Mouse (Mus musculus): Measurements from ENCODE around the gene Tnpo1.

Tnpo1 gene

GRCm38 (mm10) chr13:98926213-98926957 lies at the start of gene Tnpo1:
Gene Tnpo1 (minus strand): TSS chr13:98926384.
- in situ Hi-C loops (cut with MboI) = no loop called here

- in situ Hi-C loops (cut with MboI) = no loop called here
Measured at GRCm38 (mm10) chr13:98972090-98972489, 45.9 kb upstream of the Tnpo1 start.

- in situ Hi-C loops (cut with MboI) = no loop called here
Measured at GRCm38 (mm10) chr13:98971641-98972040, 45.5 kb upstream of the Tnpo1 start.

GRCm38 (mm10) chr13:98968517-98968916 lies 42.3 kb upstream of the Tnpo1 start:
- in situ Hi-C loops (cut with MboI) = no loop called here

- in situ Hi-C loops (cut with MboI) = no loop called here
Measured at GRCm38 (mm10) chr13:98967942-98968341, 41.8 kb upstream of the Tnpo1 start.

- in situ Hi-C loops (cut with MboI) = no loop called here
Measured at GRCm38 (mm10) chr13:98966583-98966982, 40.4 kb upstream of the Tnpo1 start.

- in situ Hi-C loops (cut with MboI) = no loop called here
Measured at GRCm38 (mm10) chr13:98963612-98964011, 37.4 kb upstream of the Tnpo1 start.

- in situ Hi-C loops (cut with MboI) = no loop called here
Measured at GRCm38 (mm10) chr13:98958177-98958576, 32.0 kb upstream of the Tnpo1 start.

- in situ Hi-C loops (cut with MboI) = no loop called here
Measured at GRCm38 (mm10) chr13:98956209-98956608, 30.0 kb upstream of the Tnpo1 start.

- in situ Hi-C loops (cut with MboI) = no loop called here
Measured at GRCm38 (mm10) chr13:98955676-98956075, 29.5 kb upstream of the Tnpo1 start.

GRCm38 (mm10) chr13:98955226-98955625 lies 29.0 kb upstream of the Tnpo1 start:
- in situ Hi-C loops (cut with MboI) = no loop called here

GRCm38 (mm10) chr13:98953830-98954229 lies 27.6 kb upstream of the Tnpo1 start:
- in situ Hi-C loops (cut with MboI) = no loop called here

- in situ Hi-C loops (cut with MboI) = no loop called here
Measured at GRCm38 (mm10) chr13:98951951-98952350, 25.8 kb upstream of the Tnpo1 start.

- in situ Hi-C loops (cut with MboI) = no loop called here
Measured at GRCm38 (mm10) chr13:98948146-98948545, 22.0 kb upstream of the Tnpo1 start.

- in situ Hi-C loops (cut with MboI) = no loop called here
Measured at GRCm38 (mm10) chr13:98946434-98946833, 20.2 kb upstream of the Tnpo1 start.

- in situ Hi-C loops (cut with MboI) = no loop called here
Measured at GRCm38 (mm10) chr13:98945908-98946307, 19.7 kb upstream of the Tnpo1 start.

GRCm38 (mm10) chr13:98945381-98945780 lies 19.2 kb upstream of the Tnpo1 start:
- in situ Hi-C loops (cut with MboI) = no loop called here

- in situ Hi-C loops (cut with MboI) = no loop called here
Measured at GRCm38 (mm10) chr13:98944620-98945081, 18.5 kb upstream of the Tnpo1 start.

GRCm38 (mm10) chr13:98942360-98942759 lies 16.2 kb upstream of the Tnpo1 start:
- in situ Hi-C loops (cut with MboI) = no loop called here

GRCm38 (mm10) chr13:98941829-98942343 lies 15.7 kb upstream of the Tnpo1 start:
- in situ Hi-C loops (cut with MboI) = no loop called here

- in situ Hi-C loops (cut with MboI) = no loop called here
Measured at GRCm38 (mm10) chr13:98937108-98937507, 10.9 kb upstream of the Tnpo1 start.

GRCm38 (mm10) chr13:98928908-98929307 lies 2.7 kb upstream of the Tnpo1 start:
- in situ Hi-C loops (cut with MboI) = no loop called here

GRCm38 (mm10) chr13:98926958-98927242 lies 716 bp upstream of the Tnpo1 start:
- in situ Hi-C loops (cut with MboI) = no loop called here
